Mouse (Mus musculus) heart, postnatal 0 days (tissue): ENCODE data around the gene Egfr. TPM values are rescaled to one million over a fixed set of nuclear protein-coding genes. Genes with fewer than 3 reads are reported as not detected.

Experiments used
- ATAC-seq: fragments of 200-750 bp; cut with Nextera tagmentation; 2 replicates; pipeline ENCODE4 v1.8.0; 2017; ENCODE audit warnings: low read depth, moderate number of reproducible peaks, moderate library complexity; ENCODE audit not compliant: insufficient read depth
- DNase-seq: peaks from one replicate; pipeline ENCODE4 v3.0.0-alpha.2; 2016; ENCODE audit warnings: low spot score
- H3K27ac ChIP-seq: fragments of 300-500 bp; sonication (generic); 2 replicates; pipeline ENCODE4 v1.5.1; 2014; ENCODE audit warnings: low read depth, mild to moderate bottlenecking
- H3K27me3 ChIP-seq: fragments of 300-500 bp; sonication (generic); 2 replicates; pipeline ENCODE4 v1.6.1; 2014; ENCODE audit warnings: low read length, mixed read lengths; ENCODE audit not compliant: control insufficient read depth, insufficient read depth
- H3K36me3 ChIP-seq: fragments of 300-500 bp; sonication (generic); replicated peaks from 2 replicates; pipeline ENCODE4 v1.6.1; 2014; ENCODE audit warnings: low read length, mixed read lengths; ENCODE audit not compliant: control insufficient read depth, insufficient read depth
- H3K4me1 ChIP-seq: fragments of 300-500 bp; sonication (generic); 2 replicates; pipeline ENCODE4 v1.6.1; 2014; ENCODE audit warnings: antibody characterized with exemption; ENCODE audit not compliant: control insufficient read depth, insufficient read depth
- H3K4me2 ChIP-seq: fragments of 300-500 bp; sonication (generic); 2 replicates; pipeline ENCODE4 v1.6.1; 2014; ENCODE audit warnings: low read depth, mild to moderate bottlenecking, low read length, moderate library complexity
- H3K4me3 ChIP-seq: fragments of 300-500 bp; sonication (generic); 2 replicates; pipeline ENCODE4 v1.5.1; 2014; ENCODE audit warnings: low read depth, low read length
- H3K9ac ChIP-seq: fragments of 300-500 bp; sonication (generic); replicated peaks from 2 replicates; pipeline ENCODE4 v1.6.1; 2014; ENCODE audit warnings: low read depth, low read length, mixed read lengths
- H3K9me3 ChIP-seq: fragments of 300-500 bp; sonication (generic); replicated peaks from 2 replicates; pipeline ENCODE4 v1.6.1; 2016; ENCODE audit warnings: low read length; ENCODE audit not compliant: control insufficient read depth
- CTCF ChIP-seq: IDR thresholded peaks from 2 replicates; pipeline ENCODE4 v1.5.1; 2016; ENCODE audit warnings: antibody characterized with exemption, control low read depth, low read depth
- EP300 ChIP-seq: IDR thresholded peaks from 2 replicates; pipeline ENCODE4 v1.6.1; 2016; ENCODE audit warnings: antibody characterized with exemption, low read depth
- WGBS: fragments of 180-500 bp; shearing (Covaris S2); extraction: QIAGEN DNeasy Blood & Tissue Kit; methylation state at CpG from one replicate; pipeline ENCODE4 v1.1.7; 2014; 5-methylcytosine and 5-hydroxymethylcytosine counted together
- polyA plus RNA-seq: library from polyadenylated mRNA; unstranded; fragments of >200 nt; fragmentation: Nextera tagmentation; extraction: Ambion mirVana; gene quantifications from 2 replicates; pipeline ENCODE4 v1.2.1, GENCODE M21; 2015
- total RNA-seq: library from RNA; depleted of rRNA; stranded (reverse); fragments of >200 nt; gene quantifications from 2 replicates; pipeline ENCODE4 v1.2.3, GENCODE M21; 2014; ENCODE audit warnings: low replicate concordance

Egfr gene
- total and polyA plus RNA-seq, 2 experiments from 2014 or later, result 1.2 to 2.5 TPM

GRCm38 (mm10) chr11:16753154-16754040 is 1.4 kb downstream of the Egfr start:
- no peak overlapping the region for H3K27ac ChIP-seq
- TF ChIP-seq EP300, result no peak
- H3K27me3 ChIP-seq, result peaks cover 50% of the 10 kb centered on the region
- H3K9me3 ChIP-seq, result no peaks in the 10 kb centered on the region
- peak overlapping the region; percentile 87 for H3K4me2 ChIP-seq
- DNase-seq, result no peak
- WGBS, result 36% methylated on average over 18 of the region's 18 CpGs
- ATAC-seq, result no peak
- H3K36me3 ChIP-seq, result no peaks in the 10 kb centered on the region
- H3K4me1 ChIP-seq, result peaks cover 16% of the 10 kb centered on the region
- H3K4me3 ChIP-seq, result peak overlapping the region; percentile 66
- no peak overlapping the region for H3K9ac ChIP-seq

- H3K9ac ChIP-seq, result no peak overlapping the region
- no peaks in the 10 kb centered on the region for H3K36me3 ChIP-seq
- no peak overlapping the region for H3K27ac ChIP-seq
- peaks cover 11% of the 10 kb centered on the region; the same call in 1 of the 2 replicates for H3K27me3 ChIP-seq
- H3K4me3 ChIP-seq, result no peak overlapping the region
- no peak overlapping the region for H3K4me2 ChIP-seq
- no peaks in the 10 kb centered on the region for H3K4me1 ChIP-seq
- DNase-seq (no peak), ATAC-seq (no peak)
- TF ChIP-seq EP300, result no peak
- no peak for TF ChIP-seq CTCF
- no peaks in the 10 kb centered on the region for H3K9me3 ChIP-seq
- 63% methylated on average over 6 of the region's 6 CpGs for WGBS
Measured at GRCm38 (mm10) chr11:16759930-16760329, 7.9 kb downstream of the Egfr start.

GRCm38 (mm10) chr11:16761184-16761583 is 9.2 kb downstream of the Egfr start:
- H3K27ac ChIP-seq, result no peak overlapping the region
- ATAC-seq (no peak), DNase-seq (no peak)
- no peaks in the 10 kb centered on the region for H3K36me3 ChIP-seq
- no peak overlapping the region for H3K9ac ChIP-seq
- TF ChIP-seq EP300, result no peak
- no peak for TF ChIP-seq CTCF
- H3K4me1 ChIP-seq, result no peaks in the 10 kb centered on the region
- no peaks in the 10 kb centered on the region for H3K9me3 ChIP-seq
- H3K4me2 ChIP-seq, result no peak overlapping the region
- peaks cover 3% of the 10 kb centered on the region; the same call in 1 of the 2 replicates for H3K27me3 ChIP-seq
- WGBS, result 75% methylated on average over 2 of the region's 2 CpGs
- no peak overlapping the region for H3K4me3 ChIP-seq

GRCm38 (mm10) chr11:16766038-16766815 is 14.2 kb downstream of the Egfr start:
- Histone ChIP-seq H3K27me3 (no peaks in the 10 kb centered on the region), H3K27ac (no peak overlapping the region), H3K4me2 (no peak overlapping the region), H3K4me3 (no peak overlapping the region), H3K36me3 (no peaks in the 10 kb centered on the region), H3K9ac (no peak overlapping the region), H3K4me1 (no peaks in the 10 kb centered on the region), H3K9me3 (no peaks in the 10 kb centered on the region)
- TF ChIP-seq EP300 (no peak), CTCF (no peak)
- DNase-seq (no peak), ATAC-seq (no peak)
- 62% methylated on average over 9 of the region's 9 CpGs for WGBS

- no peak overlapping the region for H3K27ac ChIP-seq
- H3K4me2 ChIP-seq, result no peak overlapping the region
- ATAC-seq (no peak), DNase-seq (no peak)
- 62% methylated on average over 2 of the region's 2 CpGs for WGBS
- no peaks in the 10 kb centered on the region for H3K4me1 ChIP-seq
- no peaks in the 10 kb centered on the region for H3K27me3 ChIP-seq
- no peaks in the 10 kb centered on the region for H3K9me3 ChIP-seq
- H3K36me3 ChIP-seq, result no peaks in the 10 kb centered on the region
- no peak overlapping the region for H3K9ac ChIP-seq
- TF ChIP-seq CTCF (no peak), EP300 (no peak)
- H3K4me3 ChIP-seq, result no peak overlapping the region
Measured at GRCm38 (mm10) chr11:16767984-16768383, 16.0 kb downstream of the Egfr start.
